Mouse (Mus musculus) CD4-positive, CD25-positive, alpha-beta regulatory T cell (primary cell): ENCODE results near the gene Igsf23. TPM values are rescaled to one million over a fixed set of nuclear protein-coding genes. Genes with fewer than 3 reads are reported as not detected.

Experiments used
- polyA plus RNA-seq: library from polyadenylated mRNA; unstranded; fragments of 100-300 nt; shearing (Covaris generic); gene quantifications from one replicate; pipeline ENCODE4 v1.2.1, GENCODE M21; 2017

Igsf23 gene
- polyA plus RNA-seq: 35.9 TPM

GRCm38 (mm10) chr7:19950589-19950988 is at the start of gene Igsf23:
Igsf23 (minus strand) TSS chr7:19950756.

GRCm38 (mm10) chr7:19991165-19991564 is 40.6 kb upstream of the Igsf23 start, which contains the start of gene Nlrp9b:
Nlrp9b (plus strand) TSS chr7:19991465.

DNA sequence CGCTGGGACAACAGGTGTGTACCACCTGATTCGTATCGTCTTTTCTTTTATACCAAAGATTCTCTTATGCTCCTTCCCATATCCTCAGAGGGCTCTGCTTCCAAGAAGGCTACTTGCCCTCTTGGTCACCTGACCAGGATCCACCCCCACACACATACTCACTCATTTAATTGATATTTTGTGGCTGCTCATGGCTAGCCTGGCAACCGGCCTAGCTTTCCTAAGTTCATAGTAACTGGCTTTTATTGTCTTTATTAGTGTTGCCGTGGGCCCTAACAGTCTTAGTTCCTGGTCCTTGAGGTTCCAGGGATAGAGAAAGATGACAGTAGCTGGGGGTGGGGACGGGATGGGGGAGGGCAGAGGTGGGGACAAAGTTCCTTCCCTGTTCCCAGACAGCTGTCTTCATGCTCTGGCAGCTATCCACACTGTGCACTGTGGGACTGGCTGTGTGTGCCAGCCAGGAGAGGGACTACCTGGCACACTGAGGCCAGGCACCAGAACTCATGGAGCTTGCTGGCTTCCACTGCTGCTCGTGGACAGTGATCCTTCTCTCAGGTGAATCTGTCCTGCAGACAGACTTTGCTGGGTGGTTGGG is 14.5 kb upstream of the Igsf23 start, which contains the start of gene Ceacam20:
Ceacam20 (plus strand) TSS at position 428 of the 595 bp plus-strand sequence.

GRCm38 (mm10) chr7:19920506-19921261 is 29.9 kb downstream of the Igsf23 start, which contains the start of gene Pvr:
Pvr (minus strand) TSS chr7:19921160.

GRCm38 (mm10) chr7:19887849-19888248 is 62.7 kb downstream of the Igsf23 start, which contains the start of gene Ceacam19:
Ceacam19 (minus strand) TSS chr7:19887965.

Other genes starting within 250 kb of the Igsf23 start
- gene Tomm40, start 235.3 kb downstream of the Igsf23 start, polyA plus RNA-seq: 89.0 TPM
- gene Nectin2, start 200.3 kb downstream of the Igsf23 start, polyA plus RNA-seq: 1.2 TPM
- gene Bcam, start 179.7 kb downstream of the Igsf23 start, polyA plus RNA-seq: 13.3 TPM
- 0.17 TPM for gene Cblc, start 153.9 kb downstream of the Igsf23 start, polyA plus RNA-seq
- 116 TPM for gene Bcl3, start 128.0 kb downstream of the Igsf23 start, polyA plus RNA-seq
- gene Gm19345, start 98.8 kb downstream of the Igsf23 start, polyA plus RNA-seq: 0.45 TPM
- gene Ceacam16, start 89.5 kb downstream of the Igsf23 start, polyA plus RNA-seq: 0.37 TPM
- gene Ceacam19, start 62.8 kb downstream of the Igsf23 start, polyA plus RNA-seq: not detected
- 41.8 TPM for gene Pvr, start 29.6 kb downstream of the Igsf23 start, polyA plus RNA-seq
- gene Ceacam20, start 14.7 kb upstream of the Igsf23 start, polyA plus RNA-seq: 0.10 TPM
- not detected for gene Nlrp9b, start 40.7 kb upstream of the Igsf23 start, polyA plus RNA-seq
- gene Vmn1r91, start 148.9 kb upstream of the Igsf23 start, polyA plus RNA-seq: 0.19 TPM
- gene Gm16442, start 171.8 kb upstream of the Igsf23 start, polyA plus RNA-seq: not detected
- gene Vmn1r93, start 188.3 kb upstream of the Igsf23 start, polyA plus RNA-seq: not detected
- not detected for gene Vmn1r94, start 217.6 kb upstream of the Igsf23 start, polyA plus RNA-seq
- not detected for gene Vmn1r95, start 243.0 kb upstream of the Igsf23 start, polyA plus RNA-seq